Mouse (Mus musculus) limb, embryonic 11.5 days (tissue): ENCODE measurements around the gene Cd164l2. TPM values are rescaled to one million over a fixed set of nuclear protein-coding genes. Genes with fewer than 3 reads are reported as not detected.

Experiments used
- ATAC-seq: fragments of 200-750 bp; cut with Nextera tagmentation; 2 replicates; pipeline ENCODE4 v1.8.0; 2017; ENCODE audit warnings: low read depth; ENCODE audit not compliant: insufficient number of reproducible peaks, low FRiP score, low TSS enrichment
- DNase-seq: peaks from one replicate; pipeline ENCODE4 v3.0.0-alpha.2; 2015; ENCODE audit warnings: low spot score
- H3K27ac ChIP-seq: fragments of 300-500 bp; sonication (generic); replicated peaks from 2 replicates; pipeline ENCODE4 v1.5.1; 2014; ENCODE audit warnings: low read depth, mild to moderate bottlenecking, low read length
- H3K27me3 ChIP-seq: fragments of 300-500 bp; sonication (generic); 2 replicates; pipeline ENCODE4 v1.6.1; 2014; ENCODE audit warnings: mild to moderate bottlenecking, low read length, mixed read lengths; ENCODE audit not compliant: control insufficient read depth, insufficient read depth
- H3K36me3 ChIP-seq: fragments of 300-500 bp; sonication (generic); 2 replicates; pipeline ENCODE4 v1.6.1; 2014; ENCODE audit warnings: mild to moderate bottlenecking, low read length, moderate library complexity, mixed read lengths; ENCODE audit not compliant: control insufficient read depth, insufficient read depth
- H3K4me1 ChIP-seq: fragments of 300-500 bp; sonication (generic); 2 replicates; pipeline ENCODE4 v1.6.1; 2014; ENCODE audit warnings: low read length, mixed read lengths; ENCODE audit not compliant: control insufficient read depth, insufficient read depth
- H3K4me2 ChIP-seq: fragments of 300-500 bp; sonication (generic); 2 replicates; pipeline ENCODE4 v1.6.1; 2014; ENCODE audit warnings: low read depth, mild to moderate bottlenecking, moderate library complexity; ENCODE audit not compliant: severe bottlenecking
- H3K4me3 ChIP-seq: fragments of 300-500 bp; sonication (generic); 2 replicates; pipeline ENCODE4 v1.5.1; 2014; ENCODE audit warnings: low read depth, low read length
- H3K9ac ChIP-seq: fragments of 300-500 bp; sonication (generic); 2 replicates; pipeline ENCODE4 v1.6.1; 2014; ENCODE audit warnings: mild to moderate bottlenecking, low read length
- H3K9me3 ChIP-seq: fragments of 300-500 bp; sonication (generic); 2 replicates; pipeline ENCODE4 v1.6.1; 2016; ENCODE audit warnings: low read length; ENCODE audit not compliant: control insufficient read depth
- WGBS: fragments of 180-500 bp; shearing (Covaris S2); extraction: QIAGEN DNeasy Blood & Tissue Kit; methylation state at CpG from one replicate; pipeline ENCODE4 v1.1.7; 2014; 5-methylcytosine and 5-hydroxymethylcytosine counted together
- polyA plus RNA-seq: library from polyadenylated mRNA; unstranded; fragments of >200 nt; fragmentation: Nextera tagmentation; extraction: Ambion mirVana; gene quantifications from 2 replicates; pipeline ENCODE4 v1.2.1, GENCODE M21; 2014

Cd164l2 gene
- polyA plus RNA-seq, 1 experiment from 2014 or later = 2.4 TPM

GRCm38 (mm10) chr4:133184898-133185665 is 26.8 kb upstream of the Cd164l2 start:
- no peaks in the 10 kb centered on the region for H3K9me3 ChIP-seq
- H3K9ac ChIP-seq = peak overlapping the region; percentile 43; the same call in 1 of the 2 replicates
- H3K4me2 ChIP-seq = peak overlapping the region; percentile 24
- no peak overlapping the region for H3K4me3 ChIP-seq
- DNase-seq (peak; percentile 51), ATAC-seq (peak; percentile 72; the same call in 1 of the 2 replicates)
- H3K4me1 ChIP-seq = peaks cover 31% of the 10 kb centered on the region
- no peaks in the 10 kb centered on the region for H3K27me3 ChIP-seq
- H3K27ac ChIP-seq = peak overlapping the region; percentile 86
- H3K36me3 ChIP-seq = peaks cover 17% of the 10 kb centered on the region
- 26% methylated on average over 15 of the region's 15 CpGs for WGBS

DNA sequence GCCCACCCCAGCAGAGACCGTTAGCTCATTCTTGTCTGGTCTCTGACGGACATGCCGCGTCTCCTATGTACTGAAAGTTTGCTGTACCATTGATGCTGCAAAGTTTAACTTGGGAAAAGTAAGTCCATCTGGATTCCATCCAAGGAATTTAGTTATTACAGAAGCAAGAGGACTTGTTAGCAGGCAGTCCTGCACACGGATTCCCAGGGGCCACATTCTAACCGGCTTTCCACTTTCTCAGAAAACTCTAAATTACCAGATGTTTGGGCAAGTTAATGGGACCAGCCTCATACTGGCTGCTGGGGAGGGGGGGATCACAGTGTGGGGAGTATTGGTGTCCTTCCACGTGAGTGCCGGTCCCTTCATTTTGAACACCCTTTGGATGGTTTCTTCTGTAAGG is 26.0 kb upstream of the Cd164l2 start:
- H3K36me3 ChIP-seq = peaks cover 24% of the 10 kb centered on the region
- no peaks in the 10 kb centered on the region for H3K27me3 ChIP-seq
- ATAC-seq = peak; percentile 44; the same call in 1 of the 2 replicates
- DNase-seq = peak; percentile 38
- no peaks in the 10 kb centered on the region for H3K9me3 ChIP-seq
- 42% methylated on average over 8 of the region's 8 CpGs for WGBS
- peaks cover 31% of the 10 kb centered on the region for H3K4me1 ChIP-seq
- no peak overlapping the region for H3K4me3 ChIP-seq
- H3K27ac ChIP-seq = peak overlapping the region; percentile 86
- H3K4me2 ChIP-seq = peak overlapping the region; percentile 24; the same call in 1 of the 2 replicates
- no peak overlapping the region for H3K9ac ChIP-seq

DNA sequence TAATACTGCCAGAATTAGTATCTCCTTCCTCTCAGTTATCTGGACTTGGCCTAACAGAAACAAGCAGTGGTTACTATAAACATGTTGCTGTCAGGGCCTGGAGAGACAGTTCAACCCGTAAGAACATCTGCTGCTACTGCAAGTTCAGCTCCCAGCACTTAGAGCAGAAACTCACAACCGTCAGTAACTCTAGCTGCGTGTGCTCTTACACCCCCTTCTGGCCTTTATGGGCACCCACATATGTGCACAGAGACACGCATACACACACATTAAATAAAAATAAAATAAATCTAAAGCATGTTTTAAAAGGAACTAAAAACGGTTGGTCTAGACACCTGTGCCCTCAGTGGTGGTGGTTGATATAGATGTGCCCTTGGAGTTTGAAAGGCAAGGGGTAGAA is 25.1 kb upstream of the Cd164l2 start:
- Histone ChIP-seq H3K36me3 (peaks cover 26% of the 10 kb centered on the region), H3K4me1 (peaks cover 31% of the 10 kb centered on the region), H3K27me3 (no peaks in the 10 kb centered on the region), H3K27ac (no peak overlapping the region), H3K4me3 (no peak overlapping the region), H3K4me2 (no peak overlapping the region), H3K9me3 (no peaks in the 10 kb centered on the region), H3K9ac (no peak overlapping the region)
- ATAC-seq = no peak
- 93% methylated on average over 5 of the region's 5 CpGs for whole genome bisulfite sequencing
- DNase-seq = no peak

GRCm38 (mm10) chr4:133189396-133189795 is 22.5 kb upstream of the Cd164l2 start:
- Histone ChIP-seq H3K9me3 (no peaks in the 10 kb centered on the region), H3K4me2 (no peak overlapping the region), H3K4me1 (peaks cover 20% of the 10 kb centered on the region), H3K27me3 (no peaks in the 10 kb centered on the region), H3K27ac (no peak overlapping the region), H3K9ac (no peak overlapping the region), H3K36me3 (peaks cover 34% of the 10 kb centered on the region), H3K4me3 (no peak overlapping the region)
- WGBS = 62% methylated on average over 10 of the region's 10 CpGs
- no peak for ATAC-seq
- no peak for DNase-seq

DNA sequence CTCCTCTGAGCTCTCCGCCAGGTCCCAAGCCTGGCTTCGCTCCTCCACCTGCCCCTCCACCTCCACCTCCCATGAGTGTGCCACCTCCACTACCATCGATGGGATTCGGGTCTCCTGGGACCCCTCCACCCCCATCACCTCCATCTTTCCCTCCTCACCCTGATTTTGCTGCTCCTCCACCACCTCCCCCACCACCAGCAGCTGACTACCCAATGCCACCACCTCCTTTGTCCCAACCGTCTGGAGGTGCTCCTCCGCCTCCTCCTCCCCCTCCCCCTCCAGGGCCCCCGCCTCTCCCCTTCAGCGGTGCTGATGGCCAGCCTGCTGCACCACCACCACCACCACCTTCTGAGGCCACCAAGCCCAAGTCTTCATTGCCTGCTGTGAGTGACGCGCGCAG is 17.4 kb upstream of the Cd164l2 start:
- peaks cover 20% of the 10 kb centered on the region for H3K36me3 ChIP-seq
- H3K9me3 ChIP-seq = no peaks in the 10 kb centered on the region
- WGBS = 89% methylated on average over 11 of the region's 11 CpGs
- H3K4me2 ChIP-seq = no peak overlapping the region
- ATAC-seq = no peak
- H3K9ac ChIP-seq = no peak overlapping the region
- no peak for DNase-seq
- no peak overlapping the region for H3K4me3 ChIP-seq
- no peaks in the 10 kb centered on the region for H3K27me3 ChIP-seq
- no peak overlapping the region for H3K27ac ChIP-seq
- H3K4me1 ChIP-seq = peaks cover 37% of the 10 kb centered on the region

DNA sequence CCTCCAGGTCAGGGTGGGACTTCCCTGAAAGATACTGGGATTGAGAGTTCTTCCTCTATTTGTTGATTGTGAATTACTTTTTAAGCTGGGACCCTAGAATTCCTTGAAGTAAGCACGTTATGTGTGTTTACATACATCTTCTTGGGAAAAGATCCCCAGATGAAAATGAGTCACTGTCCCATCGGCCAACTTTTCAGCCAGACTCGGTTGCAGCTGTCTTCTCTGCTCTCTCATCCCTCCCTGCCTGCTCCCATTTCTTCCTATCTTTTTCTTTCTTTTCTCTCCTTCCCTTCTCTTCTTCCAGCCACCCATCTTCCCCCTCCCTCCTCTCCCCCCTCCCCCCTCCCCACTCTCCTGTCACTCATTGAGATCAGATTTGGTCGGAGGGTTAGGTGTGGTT is 16.9 kb upstream of the Cd164l2 start:
- H3K4me2 ChIP-seq = no peak overlapping the region
- ATAC-seq (no peak), DNase-seq (no peak)
- H3K36me3 ChIP-seq = peaks cover 20% of the 10 kb centered on the region
- no peaks in the 10 kb centered on the region for H3K9me3 ChIP-seq
- H3K27me3 ChIP-seq = no peaks in the 10 kb centered on the region
- no peak overlapping the region for H3K4me3 ChIP-seq
- H3K4me1 ChIP-seq = peaks cover 42% of the 10 kb centered on the region
- no peak overlapping the region for H3K27ac ChIP-seq
- H3K9ac ChIP-seq = no peak overlapping the region
- 80% methylated on average over 4 of the region's 4 CpGs for WGBS

GRCm38 (mm10) chr4:133196136-133196535 is 15.8 kb upstream of the Cd164l2 start:
- ATAC-seq = no peak
- Histone ChIP-seq H3K4me1 (peaks cover 51% of the 10 kb centered on the region), H3K36me3 (peaks cover 13% of the 10 kb centered on the region), H3K9me3 (no peaks in the 10 kb centered on the region), H3K9ac (peak overlapping the region; percentile 40; the same call in 1 of the 2 replicates), H3K4me3 (no peak overlapping the region), H3K27me3 (no peaks in the 10 kb centered on the region), H3K27ac (peak overlapping the region; percentile 92), H3K4me2 (no peak overlapping the region)
- WGBS = 89% methylated on average over 2 of the region's 2 CpGs
- DNase-seq = no peak

DNA sequence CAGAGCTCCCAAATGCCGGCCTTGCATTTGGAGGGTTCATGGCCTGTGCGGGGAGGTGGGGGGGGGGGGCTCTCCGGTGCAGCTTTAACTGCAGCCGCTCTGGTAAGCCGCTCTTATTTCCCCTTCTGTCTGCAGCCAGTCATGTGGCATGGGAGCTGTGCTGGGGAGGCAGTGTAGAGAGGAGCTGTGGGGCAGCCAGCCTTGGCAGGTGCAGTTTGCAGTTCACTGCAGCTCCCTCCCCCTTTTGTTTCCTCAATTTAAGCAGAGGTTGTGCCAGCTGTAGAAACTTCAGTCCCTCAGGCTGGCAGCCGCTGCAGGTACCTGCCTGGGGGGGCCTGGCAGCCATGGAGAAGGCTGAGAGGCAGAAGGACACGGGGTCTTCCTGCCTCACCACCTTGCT is 15.1 kb upstream of the Cd164l2 start:
- DNase-seq = no peak
- Histone ChIP-seq H3K36me3 (peaks cover 10% of the 10 kb centered on the region), H3K27me3 (no peaks in the 10 kb centered on the region), H3K4me2 (peak overlapping the region; percentile 22; the same call in 1 of the 2 replicates), H3K27ac (peak overlapping the region; percentile 92), H3K4me3 (no peak overlapping the region), H3K9me3 (no peaks in the 10 kb centered on the region), H3K9ac (peak overlapping the region; percentile 45), H3K4me1 (peaks cover 54% of the 10 kb centered on the region)
- ATAC-seq = no peak
- WGBS = 18% methylated on average over 7 of the region's 7 CpGs
